Mouse (Mus musculus): ENCODE data around the gene Alpi.
A peak's percentile ranks its signal among the peaks of the same experiment; 100 is the strongest.

Alpi gene

DNA sequence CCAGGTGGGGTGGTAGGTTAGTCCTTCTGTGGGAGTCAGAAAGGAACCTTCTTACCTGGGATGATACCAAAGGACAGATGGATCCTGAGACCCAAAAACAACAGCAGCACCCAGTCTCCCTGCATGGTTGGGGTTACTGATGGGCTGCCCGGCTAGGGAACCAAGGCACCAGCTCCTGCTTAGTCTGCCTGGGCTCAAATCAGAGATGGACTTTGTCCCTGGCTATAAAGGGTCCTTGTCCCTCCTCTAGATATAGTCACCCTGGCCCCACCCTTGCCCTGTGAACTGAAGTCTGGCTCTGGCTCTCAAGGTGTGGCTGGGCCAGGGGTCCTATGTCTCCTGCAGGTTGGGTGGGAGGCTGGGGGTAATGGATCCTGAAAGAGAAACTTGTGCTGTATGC, at the start of gene Alpi:
Gene Alpi (minus strand): TSS at position 196 of the 400 bp plus-strand sequence.
- DNase-seq (ENCODE audit: extremely low spot score, low read depth, low spot score): no peak

DNA sequence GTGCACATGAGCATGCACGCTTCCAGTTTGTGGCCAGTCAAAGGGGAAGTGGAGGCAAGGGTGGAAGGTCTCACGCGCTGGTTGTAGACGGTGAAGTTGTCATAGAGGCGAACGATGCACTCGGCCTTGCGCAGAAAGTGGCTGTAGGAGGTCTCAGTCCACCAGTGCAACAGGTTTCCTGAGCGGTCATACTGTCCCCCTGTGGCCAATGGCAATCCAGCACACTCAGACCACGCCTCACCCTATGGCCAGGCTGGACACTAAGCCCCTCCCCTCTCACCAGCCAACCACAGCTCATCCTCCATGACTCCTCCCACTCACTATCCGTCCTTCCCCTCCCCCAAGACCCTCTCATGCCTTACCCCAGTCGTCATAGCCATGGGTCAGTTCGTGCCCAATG, 48.0 kb upstream of the Alpi start:
- DNase-seq (ENCODE audit: extremely low spot score, low read depth, low spot score): no peak

DNA sequence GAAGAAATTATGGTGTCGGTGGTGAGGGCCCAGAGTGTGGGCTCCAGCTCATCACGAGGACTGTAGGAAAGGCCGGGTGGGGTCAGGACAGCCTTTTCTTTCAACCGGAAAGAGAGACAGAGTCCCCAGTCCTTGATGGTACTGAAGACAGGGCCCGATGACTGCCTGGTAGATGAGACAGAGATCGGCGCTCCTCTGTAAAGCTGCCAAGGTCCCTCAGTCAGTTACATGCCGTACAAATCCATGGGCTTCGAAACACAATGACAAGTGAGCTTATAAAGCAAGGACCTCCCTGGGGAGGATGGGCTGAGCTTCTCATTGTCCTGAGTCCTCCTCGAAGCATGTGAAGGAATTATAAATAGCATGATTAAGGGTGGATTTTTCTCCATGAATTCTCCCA, 41.7 kb upstream of the Alpi start:
- no peak for DNase-seq (ENCODE audit: extremely low spot score, low read depth, low spot score)

DNA sequence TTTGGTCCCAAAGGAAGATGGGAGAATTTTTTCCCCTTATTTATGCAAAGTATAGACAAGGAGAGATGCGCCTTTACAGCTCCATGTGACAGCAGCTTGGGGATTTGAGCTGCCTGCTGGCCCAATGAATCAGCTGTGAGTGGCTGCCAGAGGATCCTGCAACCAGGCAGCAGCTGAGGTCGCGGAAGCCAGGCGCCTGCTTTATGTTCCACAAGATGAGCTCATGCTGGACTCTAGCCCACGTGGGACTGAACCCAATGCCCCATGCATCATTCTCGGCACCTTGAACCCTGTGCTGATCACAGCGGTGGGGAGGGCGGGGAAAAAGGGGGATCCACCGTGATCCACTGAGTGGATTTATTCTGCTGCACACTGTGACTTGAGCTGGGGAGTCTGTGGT, 41.0 kb upstream of the Alpi start:
- DNase-seq (ENCODE audit: extremely low spot score, low read depth, low spot score): no peak

DNA sequence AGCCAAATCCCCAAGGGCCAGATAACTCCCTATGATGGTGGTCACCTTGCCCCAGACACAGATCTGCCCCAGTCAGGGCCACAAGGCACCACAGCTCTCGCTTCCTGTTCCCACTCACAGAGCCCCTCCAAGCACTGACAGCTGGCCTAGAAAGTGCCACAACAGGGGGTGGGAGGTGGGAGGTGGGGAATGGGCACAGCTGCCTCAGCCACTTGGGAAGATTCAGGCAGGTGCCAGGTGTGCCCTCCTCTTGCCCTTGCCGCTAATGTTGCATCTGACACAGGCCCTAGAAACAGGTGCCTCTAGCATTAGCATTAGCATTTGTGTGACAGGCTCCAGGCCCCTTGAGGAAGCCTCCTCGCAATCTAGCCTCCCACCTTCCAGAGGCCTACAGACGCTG, 40.1 kb upstream of the Alpi start:
- DNase-seq (ENCODE audit: extremely low spot score, low read depth, low spot score): no peak

DNA sequence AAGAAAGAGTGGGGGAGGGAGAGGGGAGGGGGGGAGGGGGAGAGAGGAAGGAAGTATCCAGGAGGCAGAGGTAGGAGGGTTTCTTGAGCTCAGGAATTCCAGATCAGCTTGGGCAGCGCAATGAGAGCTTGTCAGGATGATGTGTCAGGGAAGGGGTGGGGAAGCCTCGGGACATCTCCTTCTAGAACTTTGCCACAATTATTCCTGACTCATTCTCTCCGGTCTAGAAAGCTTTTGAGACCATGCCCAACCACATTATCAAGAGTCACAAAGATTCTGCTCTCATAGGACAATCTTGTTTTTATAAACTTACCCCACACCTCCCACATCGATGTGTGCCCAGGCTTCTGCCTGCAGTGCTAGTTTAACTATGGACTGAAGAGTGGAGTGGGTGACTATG, 30.4 kb upstream of the Alpi start:
- no peak for DNase-seq (ENCODE audit: extremely low spot score, low read depth, low spot score)

DNA sequence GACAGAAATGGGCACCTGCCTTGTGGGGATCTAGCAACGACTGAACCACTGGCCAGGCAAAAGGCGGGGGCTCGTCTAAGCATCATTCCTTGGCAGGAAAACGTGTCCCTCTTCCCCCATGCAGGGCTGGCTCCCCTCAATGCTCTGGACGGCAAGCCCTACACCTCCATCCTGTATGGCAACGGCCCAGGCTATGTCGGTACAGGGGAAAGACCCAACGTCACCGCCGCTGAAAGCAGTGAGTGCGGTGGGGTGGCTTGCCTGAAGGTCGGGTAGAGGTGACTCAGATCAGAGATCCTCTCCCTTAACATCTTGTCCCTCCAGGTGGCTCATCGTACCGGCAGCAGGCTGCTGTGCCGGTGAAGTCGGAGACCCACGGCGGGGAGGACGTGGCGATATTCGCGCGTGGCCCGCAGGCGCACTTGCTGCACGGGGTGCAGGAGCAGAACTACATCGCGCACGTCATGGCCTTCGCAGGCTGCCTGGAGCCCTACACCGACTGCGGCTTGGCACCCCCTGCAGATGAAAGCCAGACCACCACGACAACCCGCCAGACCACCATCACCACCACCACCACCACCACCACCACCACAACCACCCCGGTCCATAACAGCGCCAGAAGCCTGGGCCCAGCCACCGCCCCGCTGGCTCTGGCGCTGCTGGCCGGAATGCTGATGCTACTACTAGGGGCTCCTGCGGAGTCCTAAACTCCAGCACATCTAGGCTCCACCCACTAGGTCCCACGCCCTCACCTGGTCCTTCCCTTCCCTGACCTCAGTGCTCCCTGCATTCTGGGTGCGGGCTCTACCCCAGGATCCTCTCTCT, 26.0 kb upstream of the Alpi start:
- DNase-seq (ENCODE audit: extremely low spot score, low read depth, low spot score): no peak

DNA sequence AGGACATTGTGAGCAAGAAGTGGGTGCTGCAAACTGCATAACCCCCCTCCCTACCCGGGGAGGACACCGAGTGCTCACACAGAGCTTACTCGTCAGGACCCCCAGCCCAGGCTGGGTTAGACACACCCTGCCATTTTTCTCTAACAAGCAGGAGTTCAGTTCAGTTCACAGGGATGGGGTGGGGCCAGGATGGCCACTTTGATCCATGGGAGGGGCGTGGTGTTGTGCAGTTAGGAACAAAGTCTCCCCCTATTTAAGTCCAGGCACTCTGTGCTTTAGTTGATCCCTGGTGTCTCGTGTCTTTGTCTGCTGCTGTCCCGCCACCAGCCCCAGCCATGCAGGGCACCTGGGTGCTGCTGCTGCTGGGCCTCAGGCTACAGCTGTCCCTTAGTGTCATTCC, 23.3 kb upstream of the Alpi start, which contains the start of gene Akp3:
Gene Akp3 (plus strand): TSS at position 301 of the 400 bp plus-strand sequence.
- DNase-seq (ENCODE audit: extremely low spot score, low read depth, low spot score): no peak

DNA sequence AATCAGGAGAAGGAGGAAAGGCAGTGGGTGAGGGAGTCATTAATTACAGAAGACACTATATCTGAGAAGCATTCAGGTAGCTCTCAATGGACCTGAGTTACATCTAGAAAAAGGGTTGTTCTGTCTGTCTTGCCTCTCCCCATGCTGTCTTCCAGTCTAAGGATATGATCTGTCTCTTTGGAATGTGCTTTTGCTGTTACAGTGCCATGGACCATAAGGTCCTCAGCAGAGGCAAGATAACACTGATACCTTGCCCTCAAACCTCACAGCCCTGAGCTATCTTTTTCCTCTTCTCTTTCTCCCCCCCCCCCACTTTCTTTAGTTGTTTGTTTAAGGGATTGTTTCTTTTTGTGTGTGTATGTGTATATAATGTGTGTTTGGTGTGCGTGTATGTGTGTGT, 13.4 kb upstream of the Alpi start:
- DNase-seq (ENCODE audit: extremely low spot score, low read depth, low spot score): no peak

DNA sequence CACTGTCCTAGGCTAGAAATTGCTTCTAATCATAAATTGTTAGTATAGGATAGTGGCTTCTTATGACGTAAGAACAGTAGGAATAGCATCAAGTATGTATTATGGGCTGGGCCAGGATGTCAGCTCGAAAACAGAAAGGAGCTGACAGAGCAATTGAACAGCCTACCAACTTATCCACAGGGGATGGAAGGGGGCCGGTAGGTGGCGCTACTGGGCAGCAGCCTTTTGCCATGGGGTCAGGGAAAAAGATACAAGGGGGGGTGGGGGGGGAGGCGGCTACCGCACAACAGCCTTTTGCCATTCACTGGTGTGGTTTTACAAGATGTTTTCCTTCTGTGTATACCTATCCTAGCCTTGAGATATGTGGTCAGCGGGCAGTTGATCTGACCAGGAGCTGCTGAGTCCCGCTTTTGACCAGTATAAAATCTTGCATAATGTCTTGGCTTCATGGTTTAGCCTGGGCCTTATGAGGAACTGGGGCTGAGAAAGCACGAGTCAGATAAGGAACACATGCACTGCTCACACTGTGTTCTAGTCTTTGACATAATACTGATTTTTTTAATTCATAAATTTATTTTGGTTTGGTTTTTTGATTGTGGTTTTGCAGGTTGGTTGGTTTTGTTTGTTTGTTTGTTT, 10.4 kb upstream of the Alpi start:
- DNase-seq (ENCODE audit: extremely low spot score, low read depth, low spot score): no peak

DNA sequence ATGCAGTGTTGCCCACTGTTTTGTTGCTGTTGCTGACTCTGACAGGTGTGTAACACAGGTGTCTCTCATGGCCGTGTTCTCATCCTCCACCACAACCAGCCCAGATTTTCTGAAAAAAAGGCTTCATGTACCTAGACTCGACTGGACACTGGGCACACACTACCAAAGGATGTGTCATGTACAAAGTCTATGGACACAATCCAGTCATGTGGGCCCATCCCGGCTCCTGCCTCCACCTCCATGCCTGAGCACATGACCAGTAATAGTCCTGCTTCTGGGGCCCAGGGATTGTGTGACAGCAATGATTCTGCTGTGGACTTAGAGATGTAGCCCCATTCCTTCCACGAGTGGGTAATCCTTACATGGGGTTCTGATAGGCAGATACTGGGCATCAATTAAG, 7.2 kb upstream of the Alpi start:
- no peak for DNase-seq (ENCODE audit: extremely low spot score, low read depth, low spot score)

DNA sequence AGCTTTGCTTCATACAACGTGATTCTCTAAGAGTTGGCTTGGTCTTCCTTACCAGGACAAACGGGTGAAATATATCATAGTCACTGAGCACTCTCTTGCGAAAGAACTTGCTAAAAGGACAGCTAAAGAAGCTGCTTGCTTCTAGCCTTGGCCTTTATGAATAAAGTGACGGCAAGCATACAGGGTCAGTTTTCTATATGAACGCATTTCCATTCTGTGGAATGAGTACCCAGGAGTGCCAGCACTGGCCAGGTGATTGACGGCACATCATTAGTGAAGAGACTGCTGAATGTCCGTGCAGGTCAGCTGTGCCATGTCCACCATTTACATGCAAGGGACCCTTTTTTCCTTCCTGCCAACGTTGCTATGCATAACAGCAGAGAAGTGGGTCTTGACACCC, 5.1 kb upstream of the Alpi start:
- DNase-seq (ENCODE audit: extremely low spot score, low read depth, low spot score): no peak

DNA sequence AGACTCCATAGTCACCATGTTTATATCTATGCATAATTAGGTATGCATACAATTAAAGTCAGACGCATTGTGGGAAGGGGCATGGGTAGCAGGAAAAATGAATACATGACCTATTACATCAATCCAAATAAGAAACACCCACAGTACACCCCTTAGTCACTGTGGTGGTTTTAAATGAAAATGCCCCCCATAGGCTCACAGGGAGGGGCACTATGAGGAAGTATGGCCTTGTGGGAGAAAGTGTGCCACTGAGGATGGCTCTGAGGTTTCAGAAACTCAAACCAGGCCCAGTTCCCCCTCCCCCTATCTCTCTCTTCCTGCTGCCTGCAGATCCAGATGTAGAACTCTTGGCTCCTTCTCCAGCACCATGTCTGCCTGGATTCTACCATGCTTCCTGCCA, 2.5 kb upstream of the Alpi start:
- no peak for DNase-seq (ENCODE audit: extremely low spot score, low read depth, low spot score)

DNA sequence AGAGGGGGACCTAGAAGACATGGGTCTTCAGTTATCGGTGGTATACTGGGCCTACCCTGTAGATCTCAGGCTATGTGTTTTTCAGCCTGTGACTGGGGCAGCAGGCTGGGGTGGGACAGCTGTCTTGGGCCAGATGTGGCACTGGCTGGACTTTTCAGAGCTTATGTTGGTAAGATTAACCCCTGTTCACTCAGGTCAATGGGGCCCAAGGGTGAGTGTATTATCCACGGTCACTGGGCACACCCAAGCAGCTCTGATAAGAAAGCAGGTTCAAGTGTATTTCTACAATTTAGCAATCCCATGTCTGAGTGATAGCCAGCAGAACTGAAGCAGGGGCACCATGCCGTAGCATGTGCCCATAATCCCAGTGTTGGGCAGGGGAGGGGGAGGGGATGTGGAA, 708 bp upstream of the Alpi start:
- no peak for DNase-seq (ENCODE audit: extremely low spot score, low read depth, low spot score)

DNA sequence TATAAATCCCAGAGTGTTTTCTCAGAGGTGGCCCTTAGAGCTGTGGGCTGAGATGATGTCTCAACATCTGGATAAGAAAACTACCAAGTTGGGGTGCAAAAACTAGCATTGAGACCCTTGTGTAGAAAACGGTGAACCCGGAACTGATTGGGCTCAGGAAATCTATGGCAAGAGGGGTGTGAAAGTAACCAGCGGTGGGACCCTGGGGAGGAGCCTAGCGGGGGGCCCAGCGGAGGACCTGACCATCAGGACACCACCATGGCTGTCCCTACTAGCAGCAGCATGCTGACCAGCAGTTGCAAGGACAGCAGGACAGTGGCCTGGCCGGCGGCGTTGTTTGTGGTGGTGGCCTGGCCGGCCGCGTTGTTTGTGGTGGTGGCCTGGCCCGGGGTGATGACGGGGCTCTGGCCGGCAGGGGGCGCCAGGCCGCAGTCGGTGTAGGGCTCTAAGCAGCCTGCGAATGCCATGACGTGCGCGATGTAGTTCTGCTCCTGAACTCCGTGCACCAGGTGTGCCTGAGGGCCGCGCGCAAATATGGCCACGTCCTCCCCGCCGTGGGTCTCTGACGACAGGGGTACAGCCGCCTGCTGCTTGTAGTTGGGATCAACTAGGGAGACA, 2.9 kb downstream of the Alpi start:
- peak; percentile 20 for DNase-seq (ENCODE audit: extremely low spot score, low read depth, low spot score)

DNA sequence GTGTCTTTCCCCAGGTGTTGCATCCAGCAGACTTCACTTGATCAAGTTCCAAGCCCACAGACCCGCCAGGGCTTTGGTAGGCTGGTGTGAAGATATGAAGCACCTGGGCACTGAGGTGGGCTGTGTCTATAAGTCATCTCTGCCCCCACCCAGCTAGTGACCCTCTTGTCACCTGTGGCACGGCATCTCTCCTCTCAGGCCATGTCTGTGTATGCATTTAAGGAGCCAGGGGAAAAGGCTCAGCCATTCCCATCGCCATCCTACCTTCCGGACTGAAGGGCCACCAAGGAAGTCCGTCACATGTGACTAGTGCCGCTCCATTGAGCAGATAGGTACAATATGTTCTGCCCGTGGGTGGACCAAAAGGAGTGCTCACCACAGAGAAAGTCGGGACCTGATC, 5.8 kb downstream of the Alpi start:
- DNase-seq (ENCODE audit: extremely low spot score, low read depth, low spot score): no peak

DNA sequence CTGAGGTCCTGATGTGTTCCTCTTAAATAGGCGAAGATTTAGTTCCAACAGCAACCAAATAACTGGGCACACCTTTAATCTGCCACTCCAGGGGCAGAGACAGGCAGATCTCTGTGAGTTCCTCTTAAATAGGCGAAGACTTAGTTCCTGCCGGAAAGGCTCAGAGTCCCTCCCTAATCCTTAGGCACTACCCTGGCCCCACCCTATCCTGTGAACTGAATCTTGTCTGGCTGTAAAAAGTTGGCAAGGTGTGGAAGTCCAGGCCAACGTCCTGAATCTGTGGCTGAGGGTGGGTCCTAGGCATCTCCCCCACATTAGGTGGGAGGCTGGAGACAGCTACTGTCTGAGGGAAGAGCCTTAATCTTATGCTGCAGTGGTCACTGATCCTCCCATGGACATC, 11.6 kb downstream of the Alpi start, which contains the start of gene Alppl2:
Gene Alppl2 (minus strand): TSS at position 101 of the 400 bp plus-strand sequence.
- no peak for DNase-seq (ENCODE audit: extremely low spot score, low read depth, low spot score)

DNA sequence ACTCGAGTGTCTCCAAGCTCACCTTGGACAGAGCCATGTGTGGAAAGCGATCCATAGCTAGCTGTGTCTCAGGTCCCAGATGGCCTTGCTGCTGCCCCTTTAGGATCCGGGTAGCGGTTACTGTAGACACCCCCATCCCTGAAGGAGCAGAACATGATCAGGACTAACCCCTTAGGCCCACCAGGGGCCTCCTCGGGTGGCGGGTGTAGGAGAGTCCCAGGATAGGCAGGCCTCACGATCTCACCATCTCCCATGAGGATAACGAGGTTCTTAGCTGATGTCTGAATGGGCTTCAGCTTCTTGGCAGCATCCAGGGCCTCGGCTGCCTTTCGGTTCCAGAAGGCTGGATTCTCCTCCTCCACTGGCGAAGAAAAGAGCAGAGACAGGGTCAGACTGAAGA, 12.2 kb downstream of the Alpi start:
- DNase-seq (ENCODE audit: extremely low spot score, low read depth, low spot score): no peak

DNA sequence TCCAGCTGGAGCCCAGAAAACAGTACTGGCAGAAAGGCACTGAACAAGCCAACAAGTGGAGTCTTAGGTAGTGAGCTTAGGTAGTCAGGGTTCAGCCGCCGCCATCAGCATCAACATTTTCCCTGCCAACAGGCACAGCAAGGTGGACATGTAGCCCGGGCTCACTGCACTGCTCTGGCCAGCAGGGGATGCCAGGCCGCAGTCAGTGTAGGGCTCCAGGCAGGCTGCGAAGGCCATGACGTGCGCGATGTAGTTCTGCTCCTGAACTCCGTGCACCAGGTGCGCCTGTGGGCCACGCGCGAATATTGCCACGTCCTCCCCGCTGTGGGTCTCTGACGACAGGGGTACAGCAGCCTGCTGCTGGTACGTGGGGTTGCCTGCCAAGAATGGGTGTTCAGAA, 14.4 kb downstream of the Alpi start:
- no peak for DNase-seq (ENCODE audit: extremely low spot score, low read depth, low spot score)

DNA sequence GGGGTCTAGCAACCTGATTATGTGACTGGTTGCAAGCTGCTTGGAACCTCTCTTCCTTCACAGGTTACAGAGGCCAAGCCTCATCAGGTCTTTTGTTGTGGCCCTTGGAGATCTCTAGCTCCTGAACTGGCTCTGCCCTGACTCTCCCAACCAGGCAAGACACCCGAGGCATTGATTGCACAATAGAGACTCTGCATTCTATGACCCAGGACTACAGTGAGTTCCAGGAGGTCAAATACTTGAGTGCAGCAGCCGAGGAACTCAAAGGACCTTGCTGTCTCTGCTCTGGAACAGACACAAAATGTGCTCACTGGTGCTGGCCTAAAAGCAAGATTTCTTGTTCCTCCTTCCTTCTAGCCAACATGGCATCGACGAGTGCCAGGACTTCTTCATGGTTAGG, 15.2 kb downstream of the Alpi start:
- no peak for DNase-seq (ENCODE audit: extremely low spot score, low read depth, low spot score)

DNA sequence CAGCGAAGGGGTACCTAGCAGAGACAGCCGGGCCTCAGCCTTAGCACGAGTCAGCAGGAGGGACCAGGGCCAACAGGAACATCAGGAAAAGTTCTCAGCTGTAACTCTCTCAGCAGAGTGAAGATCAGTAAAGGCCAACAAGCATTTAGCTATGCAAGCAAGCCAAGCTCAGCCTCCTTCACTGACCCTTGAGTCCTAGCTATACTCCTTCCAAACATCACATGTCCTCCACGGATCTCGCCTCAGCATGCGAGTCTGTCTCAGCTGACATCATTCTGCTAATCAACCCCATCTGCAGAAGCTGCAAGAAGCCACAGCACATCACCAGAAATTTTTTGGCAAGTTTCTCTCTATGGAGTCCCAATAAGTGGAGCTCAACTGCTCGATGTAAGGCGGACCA, 27.6 kb downstream of the Alpi start:
- no peak for DNase-seq (ENCODE audit: extremely low spot score, low read depth, low spot score)

DNA sequence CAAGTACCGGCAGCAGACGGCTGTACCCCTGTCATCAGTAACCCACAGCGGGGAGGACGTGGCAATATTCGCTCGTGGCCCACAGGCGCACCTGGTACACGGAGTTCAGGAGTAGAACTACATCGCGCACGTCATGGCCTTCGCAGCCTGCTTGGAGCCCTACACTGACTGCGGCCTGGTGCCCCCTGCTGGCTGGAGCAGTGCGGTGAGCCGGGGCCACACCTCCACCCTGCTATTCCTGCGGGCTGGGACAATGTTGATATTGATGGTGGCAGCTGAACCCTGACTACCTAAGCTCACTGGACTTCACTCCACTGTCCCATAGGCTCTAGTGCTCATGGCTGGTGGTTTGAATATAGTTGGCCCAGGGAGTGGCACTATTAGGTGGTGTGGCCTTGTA, 30.7 kb downstream of the Alpi start:
- DNase-seq (ENCODE audit: extremely low spot score, low read depth, low spot score): no peak
